Mouse (Mus musculus): ENCODE results near the gene Olfr1380. TPM values are rescaled to one million over a fixed set of nuclear protein-coding genes. Genes with fewer than 3 reads are reported as not detected.

Gene Olfr1380
- not detected for total RNA-seq (2023)

DNA sequence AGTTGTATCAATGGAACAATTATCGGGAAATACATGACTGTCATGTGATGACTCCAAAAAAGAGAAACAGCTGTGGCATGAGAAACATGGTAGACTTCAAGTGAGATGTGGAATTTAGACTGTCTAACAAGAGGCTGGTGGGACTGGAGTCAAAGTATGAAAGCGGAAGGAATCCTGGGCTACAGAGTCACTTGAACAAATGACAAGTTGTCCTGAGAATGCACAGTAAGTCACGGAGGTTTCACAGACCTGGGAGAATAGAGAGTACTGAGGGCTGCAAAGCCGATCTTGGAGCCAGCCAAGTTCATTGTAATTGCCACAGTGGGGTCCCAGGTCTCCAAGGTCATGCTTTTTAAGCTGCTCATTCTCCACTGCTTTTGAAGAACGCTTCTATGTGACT lies at the start of gene Olfr1380:
Gene Olfr1380, plus strand, starts transcription at position 301 of the 400 bp plus-strand sequence.

GRCm38 (mm10) chr11:49519348-49519747 lies 37.3 kb upstream of the Olfr1380 start, which contains the start of gene Olfr1383:
Gene Olfr1383, plus strand, starts transcription at chr11:49519648.

DNA sequence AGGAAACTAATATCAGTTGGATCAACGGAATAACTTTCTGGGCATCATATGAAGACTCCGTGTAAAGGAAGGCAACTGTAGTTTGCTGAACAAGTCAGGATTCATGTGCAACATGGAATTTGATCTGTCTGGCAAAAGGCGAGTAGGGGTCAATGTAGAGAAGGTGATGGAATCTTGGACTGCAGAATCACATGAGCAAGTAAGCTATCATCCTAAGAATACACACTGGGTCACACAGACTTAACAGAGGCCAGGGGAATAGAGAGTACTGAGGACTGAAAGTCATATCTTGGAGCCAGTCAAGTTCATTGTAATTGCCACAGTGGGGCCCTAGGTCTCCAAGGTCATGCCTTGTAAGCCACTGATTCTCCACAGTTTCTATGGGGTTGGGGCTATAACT lies 28.7 kb upstream of the Olfr1380 start, which contains the start of gene Olfr1382:
Gene Olfr1382, plus strand, starts transcription at position 301 of the 400 bp plus-strand sequence.

DNA sequence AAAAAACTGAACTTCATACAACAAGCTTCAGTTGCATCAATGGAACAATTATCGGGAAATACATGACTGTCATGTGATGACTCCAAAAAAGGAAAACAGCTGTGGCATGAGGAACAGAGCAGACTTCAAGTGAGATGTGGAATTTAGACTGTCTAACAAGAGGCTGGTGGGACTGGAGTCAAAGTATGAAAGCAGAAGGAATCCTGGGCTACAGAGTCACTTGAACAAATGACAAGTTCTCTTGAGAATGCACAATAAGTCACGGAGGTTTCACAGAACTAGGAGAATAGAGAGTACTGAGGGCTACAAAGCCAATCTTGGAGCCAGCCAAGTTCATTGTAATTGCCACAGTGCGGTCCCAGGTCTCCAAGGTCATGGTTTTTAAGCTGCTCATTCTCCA lies 13.5 kb upstream of the Olfr1380 start, which contains the start of gene Olfr1381:
Gene Olfr1381, plus strand, starts transcription at position 301 of the 400 bp plus-strand sequence.

GRCm38 (mm10) chr11:49608938-49609867 lies 52.5 kb downstream of the Olfr1380 start, which contains the start of gene Flt4:
Gene Flt4, plus strand, starts transcription at chr11:49609263.

Other genes with a start within 250 kb of the Olfr1380 start
- not detected for gene Olfr1391, start 234.1 kb upstream of the Olfr1380 start, total RNA-seq (2023)
- gene Olfr1390, start 221.7 kb upstream of the Olfr1380 start, total RNA-seq (2023) = not detected
- not detected for gene Olfr1389, start 133.8 kb upstream of the Olfr1380 start, total RNA-seq (2023)
- 0.33 TPM for gene Olfr1388, start 120.3 kb upstream of the Olfr1380 start, total RNA-seq (2023)
- gene Olfr1387, start 101.5 kb upstream of the Olfr1380 start, total RNA-seq (2023) = not detected
- gene Olfr1386, start 91.8 kb upstream of the Olfr1380 start, total RNA-seq (2023) = not detected
- not detected for gene Olfr1385, start 67.8 kb upstream of the Olfr1380 start, total RNA-seq (2023)
- gene Olfr1384, start 50.2 kb upstream of the Olfr1380 start, total RNA-seq (2023) = not detected
- gene Olfr1383, start 37.2 kb upstream of the Olfr1380 start, total RNA-seq (2023) = not detected
- gene Olfr1382, start 28.6 kb upstream of the Olfr1380 start, total RNA-seq (2023) = not detected
- gene Olfr1381, start 13.4 kb upstream of the Olfr1380 start, total RNA-seq (2023) = not detected
- gene Flt4, start 52.4 kb downstream of the Olfr1380 start, total RNA-seq (2023) = 0.27 TPM
- not detected for gene Scgb3a1, start 106.7 kb downstream of the Olfr1380 start, total RNA-seq (2023)
- gene Cnot6, start 155.8 kb downstream of the Olfr1380 start, total RNA-seq (2023) = 87.1 TPM
- gene Gfpt2, start 237.3 kb downstream of the Olfr1380 start, total RNA-seq (2023) = not detected